Mouse (Mus musculus) neural tube, embryonic 15.5 days (tissue): ENCODE data around the gene Tprn. TPM values are rescaled to one million over a fixed set of nuclear protein-coding genes. Genes with fewer than 3 reads are reported as not detected.

ENCODE experiments used
- ATAC-seq: fragments of 200-750 bp; cut with Nextera tagmentation; 2 replicates; pipeline ENCODE4 v1.8.0; 2017; ENCODE audit warnings: mild to moderate bottlenecking, moderate TSS enrichment, moderate library complexity; ENCODE audit not compliant: low FRiP score
- H3K27ac ChIP-seq: fragments of 300-500 bp; sonication (generic); replicated peaks from 2 replicates; pipeline ENCODE4 v1.5.1; 2015; ENCODE audit warnings: mild to moderate bottlenecking, inconsistent platforms
- H3K27me3 ChIP-seq: fragments of 300-500 bp; sonication (generic); replicated peaks from 2 replicates; pipeline ENCODE4 v1.6.1; 2015; ENCODE audit warnings: inconsistent platforms
- H3K36me3 ChIP-seq: fragments of 300-500 bp; sonication (generic); 2 replicates; pipeline ENCODE4 v1.6.1; 2015; ENCODE audit warnings: inconsistent platforms
- H3K4me1 ChIP-seq: fragments of 300-500 bp; sonication (generic); 2 replicates; pipeline ENCODE4 v1.6.1; 2015; ENCODE audit warnings: inconsistent platforms
- H3K4me2 ChIP-seq: fragments of 300-500 bp; sonication (generic); 2 replicates; pipeline ENCODE4 v1.6.1; 2015; ENCODE audit warnings: inconsistent platforms, mild to moderate bottlenecking, moderate library complexity
- H3K4me3 ChIP-seq: fragments of 300-500 bp; sonication (generic); replicated peaks from 2 replicates; pipeline ENCODE4 v1.5.1; 2015; ENCODE audit warnings: mild to moderate bottlenecking, inconsistent platforms
- H3K9ac ChIP-seq: fragments of 300-500 bp; sonication (generic); replicated peaks from 2 replicates; pipeline ENCODE4 v1.6.1; 2015; ENCODE audit warnings: mild to moderate bottlenecking, inconsistent platforms
- H3K9me3 ChIP-seq: fragments of 300-500 bp; sonication (generic); replicated peaks from 2 replicates; pipeline ENCODE4 v1.6.1; 2016; ENCODE audit warnings: inconsistent platforms
- whole genome bisulfite sequencing: fragments of 180-500 bp; shearing (Covaris S2); methylation state at CpG from one replicate; pipeline ENCODE4 v1.1.7; 2015; ENCODE audit warnings: mixed read lengths; 5-methylcytosine and 5-hydroxymethylcytosine counted together
- polyA plus RNA-seq: library from polyadenylated mRNA; unstranded; fragments of >200 nt; fragmentation: Nextera tagmentation; extraction: Ambion mirVana; gene quantifications from 2 replicates; pipeline ENCODE4 v1.2.1, GENCODE M21; 2015

Tprn gene
- polyA plus RNA-seq, 1 experiment from 2014 or later = 16.3 TPM

DNA sequence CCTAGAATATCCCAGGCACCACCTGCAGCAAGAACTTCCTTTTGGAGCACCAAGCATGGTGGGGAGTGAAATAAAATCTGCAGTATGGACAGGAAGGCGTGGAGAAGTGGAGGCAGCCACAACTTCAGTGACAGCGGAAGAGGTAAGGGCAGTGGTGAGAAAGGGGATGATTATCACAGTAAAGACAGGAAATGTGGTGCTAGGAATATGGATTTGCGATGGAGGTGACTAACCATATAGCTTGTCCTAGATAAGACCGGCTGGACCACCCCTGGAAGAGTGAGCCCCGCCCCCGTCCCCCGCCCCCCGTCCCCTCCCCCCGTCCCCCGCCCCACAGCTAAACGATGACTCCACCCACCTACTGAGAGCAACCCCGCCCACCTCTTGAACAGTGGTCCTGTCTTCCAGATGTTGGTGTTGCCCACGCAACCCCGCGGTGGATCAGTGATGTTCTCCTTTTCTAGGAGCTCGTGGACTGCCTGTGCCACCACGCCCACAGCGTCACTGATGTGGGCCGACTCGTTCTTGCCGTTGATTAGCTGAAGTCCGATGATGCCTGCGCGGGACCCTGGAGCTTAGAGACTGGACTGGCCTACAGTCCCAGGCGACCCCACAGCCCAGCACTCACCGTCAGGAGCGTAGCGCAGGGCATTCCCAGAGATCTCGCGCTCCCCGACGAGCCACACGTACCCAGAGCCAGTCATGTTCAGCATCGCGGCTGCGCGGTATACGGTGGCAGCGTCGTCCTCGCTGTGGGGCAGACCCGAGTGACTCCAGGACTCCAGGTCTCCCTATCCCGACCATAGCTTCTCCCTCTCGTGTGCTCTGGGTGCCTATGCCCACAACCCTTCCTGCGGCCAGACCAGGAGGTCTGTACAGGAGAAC is 42.5 kb downstream of the Tprn start:
- Histone ChIP-seq H3K27ac (no peak overlapping the region), H3K4me1 (peaks cover 9% of the 10 kb centered on the region)
- WGBS = 4% methylated on average over 41 of the region's 45 CpGs

GRCm38 (mm10) chr2:25305587-25306359 is 43.4 kb downstream of the Tprn start:
- H3K9ac ChIP-seq = 0 out of 2 replicates have a peak overlapping the region, but pooled peaks have one; percentile 32
- H3K36me3 ChIP-seq = peaks cover 72% of the 10 kb centered on the region
- H3K9me3 ChIP-seq = no peaks in the 10 kb centered on the region
- peak overlapping the region; percentile 68 for H3K4me2 ChIP-seq
- peak overlapping the region; percentile 36; the same call in 1 of the 2 replicates for H3K4me3 ChIP-seq
- no peak overlapping the region for H3K27ac ChIP-seq
- H3K4me1 ChIP-seq = peaks cover 9% of the 10 kb centered on the region
- peak; percentile 2; the same call in 1 of the 2 replicates for ATAC-seq
- 49% methylated on average over 14 of the region's 14 CpGs for WGBS
- peaks cover 66% of the 10 kb centered on the region for H3K27me3 ChIP-seq

More for the DNA sequence above, 42.5 kb downstream of the Tprn start:
- ATAC-seq = peak; percentile 73
- H3K9me3 ChIP-seq = no peaks in the 10 kb centered on the region
- peak overlapping the region; percentile 32; the same call in 1 of the 2 replicates for H3K9ac ChIP-seq
- H3K36me3 ChIP-seq = peaks cover 64% of the 10 kb centered on the region
- peak overlapping the region; percentile 68 for H3K4me2 ChIP-seq
- peak overlapping the region; percentile 36 for H3K4me3 ChIP-seq
- H3K27me3 ChIP-seq = peaks cover 59% of the 10 kb centered on the region

GRCm38 (mm10) chr2:25310180-25310579 is 47.8 kb downstream of the Tprn start:
- WGBS = 53% methylated on average over 10 of the region's 10 CpGs
- ATAC-seq = no peak
- H3K4me3 ChIP-seq = no peak overlapping the region
- H3K27ac ChIP-seq = no peak overlapping the region
- peaks cover 92% of the 10 kb centered on the region for H3K27me3 ChIP-seq
- no peaks in the 10 kb centered on the region for H3K9me3 ChIP-seq
- H3K36me3 ChIP-seq = peaks cover 83% of the 10 kb centered on the region
- H3K9ac ChIP-seq = no peak overlapping the region
- peaks cover 5% of the 10 kb centered on the region for H3K4me1 ChIP-seq
- H3K4me2 ChIP-seq = no peak overlapping the region

DNA sequence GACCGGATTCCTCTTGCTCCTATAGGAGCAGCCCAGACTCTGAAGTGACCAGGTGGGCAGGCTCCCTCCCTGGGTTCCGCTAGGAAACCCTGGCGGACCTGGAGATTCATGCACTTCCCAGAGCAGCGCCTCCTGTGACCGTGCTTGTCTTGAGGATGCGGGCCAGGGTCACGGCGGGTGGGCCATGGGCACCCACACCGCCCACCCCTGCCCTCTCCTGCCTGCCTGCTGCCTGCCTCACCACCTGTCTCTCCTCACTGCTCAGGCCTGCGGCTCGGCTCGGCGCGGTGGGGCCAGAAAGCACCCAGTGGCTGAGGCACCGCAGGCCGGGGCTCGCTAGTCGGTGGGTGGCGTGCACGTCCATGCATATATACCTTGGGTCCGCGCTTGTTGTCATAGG is 48.6 kb downstream of the Tprn start:
- Histone ChIP-seq H3K9ac (no peak overlapping the region), H3K4me2 (no peak overlapping the region), H3K36me3 (peaks cover 87% of the 10 kb centered on the region), H3K4me3 (no peak overlapping the region), H3K27me3 (peaks cover 94% of the 10 kb centered on the region), H3K27ac (no peak overlapping the region), H3K9me3 (no peaks in the 10 kb centered on the region), H3K4me1 (no peaks in the 10 kb centered on the region)
- ATAC-seq = no peak
- WGBS = 6% methylated on average over 22 of the region's 22 CpGs

DNA sequence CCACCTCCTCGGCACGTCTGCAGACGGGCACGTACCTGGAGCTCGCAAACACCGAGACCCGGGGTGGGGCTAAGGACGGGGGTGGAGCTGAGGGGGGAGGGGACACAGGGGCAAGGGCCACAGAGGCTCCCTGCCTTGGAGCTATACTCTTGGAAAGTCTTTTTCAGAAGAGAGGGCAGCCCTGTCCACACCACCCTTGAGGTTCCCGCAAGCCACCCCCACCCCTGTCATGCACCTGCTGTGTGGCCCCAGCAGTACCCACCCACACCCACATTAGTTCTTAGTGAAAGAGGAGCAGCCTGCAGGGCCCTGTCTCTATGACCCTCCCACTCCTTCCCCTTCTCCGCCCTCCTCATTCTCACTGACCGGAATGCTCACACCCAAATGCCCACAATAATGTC is 49.1 kb downstream of the Tprn start:
- no peaks in the 10 kb centered on the region for H3K9me3 ChIP-seq
- peaks cover 82% of the 10 kb centered on the region for H3K36me3 ChIP-seq
- H3K27ac ChIP-seq = no peak overlapping the region
- H3K9ac ChIP-seq = no peak overlapping the region
- H3K27me3 ChIP-seq = peaks cover 94% of the 10 kb centered on the region
- H3K4me1 ChIP-seq = peaks cover 4% of the 10 kb centered on the region; the same call in 1 of the 2 replicates
- no peak overlapping the region for H3K4me3 ChIP-seq
- H3K4me2 ChIP-seq = no peak overlapping the region
- WGBS = 7% methylated on average over 11 of the region's 11 CpGs
- ATAC-seq = no peak

- H3K4me1 ChIP-seq = peaks cover 27% of the 10 kb centered on the region
- H3K27me3 ChIP-seq = peaks cover 69% of the 10 kb centered on the region
- H3K27ac ChIP-seq = peak overlapping the region; percentile 92
- H3K9me3 ChIP-seq = no peaks in the 10 kb centered on the region
- H3K9ac ChIP-seq = peak overlapping the region; percentile 69
- WGBS = 4% methylated on average over 31 of the region's 31 CpGs
- H3K4me3 ChIP-seq = peak overlapping the region; percentile 66
- H3K36me3 ChIP-seq = peaks cover 20% of the 10 kb centered on the region
- ATAC-seq = peak; percentile 72
- peak overlapping the region; percentile 72 for H3K4me2 ChIP-seq
Observed at GRCm38 (mm10) chr2:25318119-25318966, 55.9 kb downstream of the Tprn start.

DNA sequence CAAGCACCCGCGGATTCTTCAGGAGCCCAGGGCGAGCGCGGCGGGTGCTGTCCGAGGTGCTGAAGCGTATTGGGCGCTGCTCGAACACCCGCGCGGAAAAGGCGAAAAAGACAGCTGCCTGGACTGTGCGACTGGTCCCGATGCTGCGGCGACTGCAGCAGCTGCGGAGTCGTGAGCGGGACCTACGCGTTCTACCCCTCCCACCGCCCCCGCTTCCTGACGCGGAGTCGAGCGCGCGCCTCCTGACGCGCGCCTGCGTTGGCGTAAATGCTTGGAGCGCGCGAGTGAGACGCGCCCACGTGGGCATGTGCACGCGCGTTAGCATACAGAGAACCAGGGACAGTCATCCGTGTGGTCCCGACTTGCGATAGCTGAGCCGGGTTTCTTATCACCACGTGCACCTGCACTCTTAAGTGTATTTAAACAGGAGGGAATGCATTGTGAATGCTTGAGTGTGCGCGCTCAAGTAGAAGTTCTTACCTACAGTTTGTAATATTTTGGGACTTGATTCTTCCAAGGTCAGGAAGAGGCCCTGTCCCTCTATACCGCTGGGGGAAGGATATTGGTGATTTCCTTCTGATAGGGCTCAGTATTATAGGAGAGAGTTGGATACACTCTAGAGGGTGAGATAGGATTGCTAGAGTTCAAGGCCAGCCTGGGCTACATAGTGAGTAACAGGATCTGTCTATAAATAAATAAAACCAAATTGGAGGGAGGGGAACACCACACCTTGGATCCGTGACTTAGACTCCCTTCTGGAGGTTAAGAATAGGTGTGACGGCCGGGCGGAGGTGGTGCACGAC is 56.8 kb downstream of the Tprn start, which contains the start of gene Grin1:
Grin1 (minus strand) TSS at position 217 of the 803 bp plus-strand sequence.
- Histone ChIP-seq H3K27me3 (peaks cover 61% of the 10 kb centered on the region), H3K27ac (peak within 1 kb of the TSS; percentile 92), H3K9ac (peak within 1 kb of the TSS; percentile 69), H3K4me2 (peak within 1 kb of the TSS; percentile 72), H3K4me3 (peak within 1 kb of the TSS; percentile 66), H3K9me3 (no peaks in the 10 kb centered on the region), H3K4me1 (peaks cover 27% of the 10 kb centered on the region), H3K36me3 (peaks cover 14% of the 10 kb centered on the region)
- 9% methylated on average over 58 of the region's 58 CpGs for WGBS
- ATAC-seq = peak; percentile 87

Other genes with a start within 250 kb of the Tprn start
- 149 and 173 TPM in 2 replicates for gene Nsmf, start 208.3 kb upstream of the Tprn start, polyA plus RNA-seq
- 0.43 TPM in 1 of 2 replicates, not detected in the other for gene Entpd8, start 182.3 kb upstream of the Tprn start, polyA plus RNA-seq
- gene Noxa1, start 167.5 kb upstream of the Tprn start, polyA plus RNA-seq = 0.52 TPM in 1 of 2 replicates, not detected in the other
- 15.0 and 16.8 TPM in 2 replicates for gene Nrarp, start 81.9 kb upstream of the Tprn start, polyA plus RNA-seq
- 1.6 and 5.9 TPM in 2 replicates for gene Tor4a, start 65.7 kb upstream of the Tprn start, polyA plus RNA-seq
- gene Nelfb, start 51.1 kb upstream of the Tprn start, polyA plus RNA-seq = 101 and 105 TPM in 2 replicates
- gene Stpg3, start 48.0 kb upstream of the Tprn start, polyA plus RNA-seq = not detected in 2 replicates
- not detected in 2 replicates for gene Fam166a, start 43.9 kb upstream of the Tprn start, polyA plus RNA-seq
- gene Tubb4b, start 37.9 kb upstream of the Tprn start, polyA plus RNA-seq = 462 and 502 TPM in 2 replicates
- not detected in 2 replicates for gene Slc34a3, start 28.3 kb upstream of the Tprn start, polyA plus RNA-seq
- not detected in 2 replicates for gene Rnf224, start 25.8 kb upstream of the Tprn start, polyA plus RNA-seq
- 158 and 190 TPM in 2 replicates for gene Rnf208, start 20.4 kb upstream of the Tprn start, polyA plus RNA-seq
- 0.36 and 0.47 TPM in 2 replicates for gene Cysrt1, start 20.2 kb upstream of the Tprn start, polyA plus RNA-seq
- gene AL732309.1, start 15.8 kb upstream of the Tprn start, polyA plus RNA-seq = 4.3 and 4.6 TPM in 2 replicates
- 17.5 and 17.7 TPM in 2 replicates for gene Tmem203, start 7.2 kb upstream of the Tprn start, polyA plus RNA-seq
- gene Ssna1, start 9.8 kb downstream of the Tprn start, polyA plus RNA-seq = 177 and 183 TPM in 2 replicates
- 125 and 129 TPM in 2 replicates for gene Anapc2, start 9.9 kb downstream of the Tprn start, polyA plus RNA-seq
- gene Tmem210, start 25.5 kb downstream of the Tprn start, polyA plus RNA-seq = not detected in 2 replicates
- gene Lrrc26, start 27.3 kb downstream of the Tprn start, polyA plus RNA-seq = 0.22 and 0.26 TPM in 2 replicates
- gene Grin1, start 56.6 kb downstream of the Tprn start, polyA plus RNA-seq = 58.0 and 68.4 TPM in 2 replicates
- gene Man1b1, start 69.7 kb downstream of the Tprn start, polyA plus RNA-seq = 43.5 and 46.6 TPM in 2 replicates
- 24.2 and 27.3 TPM in 2 replicates for gene Dpp7, start 93.7 kb downstream of the Tprn start, polyA plus RNA-seq
- 8.5 and 14.0 TPM in 2 replicates for gene Uap1l1, start 103.1 kb downstream of the Tprn start, polyA plus RNA-seq
- gene Sapcd2, start 109.7 kb downstream of the Tprn start, polyA plus RNA-seq = 10.6 and 16.3 TPM in 2 replicates
- 9.6 TPM in 2 replicates for gene Entpd2, start 133.3 kb downstream of the Tprn start, polyA plus RNA-seq
- gene Npdc1, start 136.7 kb downstream of the Tprn start, polyA plus RNA-seq = 398 and 483 TPM in 2 replicates
- gene Fut7, start 160.6 kb downstream of the Tprn start, polyA plus RNA-seq = 0.13 and 0.38 TPM in 2 replicates
- gene Abca2, start 166.1 kb downstream of the Tprn start, polyA plus RNA-seq = 11.2 and 13.4 TPM in 2 replicates
- gene Clic3, start 194.2 kb downstream of the Tprn start, polyA plus RNA-seq = 1.8 and 2.0 TPM in 2 replicates
- 100 and 120 TPM in 2 replicates for gene Paxx, start 198.5 kb downstream of the Tprn start, polyA plus RNA-seq
- 40.1 and 116 TPM in 2 replicates for gene Ptgds, start 207.4 kb downstream of the Tprn start, polyA plus RNA-seq
- not detected in 2 replicates for gene Lcn12, start 231.3 kb downstream of the Tprn start, polyA plus RNA-seq
- 128 and 134 TPM in 2 replicates for gene Fbxw5, start 238.1 kb downstream of the Tprn start, polyA plus RNA-seq
- 6.3 and 6.4 TPM in 2 replicates for gene C8g, start 239.1 kb downstream of the Tprn start, polyA plus RNA-seq